Mouse (Mus musculus) erythroblast, embryonic 14.5 days (primary cell): ENCODE data around the gene Cnep1r1.

ENCODE experiments used
- GATA1 ChIP-seq: IDR thresholded peaks from 2 replicates; pipeline ENCODE4 v1.6.1; 2012; ENCODE audit warnings: low read length, inconsistent platforms, mixed read lengths
- TAL1 ChIP-seq: IDR thresholded peaks from 3 replicates; pipeline ENCODE4 v1.6.1; 2012; ENCODE audit warnings: low read length, inconsistent platforms, mixed read lengths

GRCm38 (mm10) chr8:88109241-88109640 is 9.3 kb upstream of the Cnep1r1 start:
- no peak for TF ChIP-seq GATA1
- TF ChIP-seq TAL1: no peak
